Mouse (Mus musculus): ENCODE measurements around the gene Cyp2ab1. TPM values are rescaled to one million over a fixed set of nuclear protein-coding genes. Genes with fewer than 3 reads are reported as not detected.
A peak's percentile ranks its signal among the peaks of the same experiment; 100 is the strongest.
"Not testable (repeated sequence)": the region's sequence is repeated elsewhere in the genome, so short reads cannot be mapped to it uniquely, and the experiment has no call there.

Cyp2ab1 gene
- total RNA-seq (2021) = not detected

DNA sequence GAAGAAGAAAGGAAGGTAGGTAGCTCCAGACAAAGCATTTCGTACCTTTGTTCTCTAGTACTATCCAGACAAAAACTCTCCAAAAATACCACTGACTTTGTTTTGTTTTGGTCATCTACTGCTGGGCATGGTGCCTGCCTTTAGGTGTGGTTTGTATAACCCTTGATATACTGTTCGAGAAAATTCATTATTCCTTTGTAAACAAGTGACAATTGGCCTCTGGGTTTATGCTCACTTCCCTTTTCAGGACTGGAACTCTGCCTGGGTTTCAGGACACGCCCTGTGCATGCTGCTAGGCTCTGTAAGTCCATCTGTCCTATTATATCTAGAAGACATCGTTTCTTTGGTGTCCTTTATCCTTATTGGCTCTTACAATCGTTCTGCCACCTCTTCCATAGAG is at the start of gene Cyp2ab1:
Cyp2ab1 (minus strand) TSS at position 119 of the 400 bp plus-strand sequence.
- no peak for DNase-seq

DNA sequence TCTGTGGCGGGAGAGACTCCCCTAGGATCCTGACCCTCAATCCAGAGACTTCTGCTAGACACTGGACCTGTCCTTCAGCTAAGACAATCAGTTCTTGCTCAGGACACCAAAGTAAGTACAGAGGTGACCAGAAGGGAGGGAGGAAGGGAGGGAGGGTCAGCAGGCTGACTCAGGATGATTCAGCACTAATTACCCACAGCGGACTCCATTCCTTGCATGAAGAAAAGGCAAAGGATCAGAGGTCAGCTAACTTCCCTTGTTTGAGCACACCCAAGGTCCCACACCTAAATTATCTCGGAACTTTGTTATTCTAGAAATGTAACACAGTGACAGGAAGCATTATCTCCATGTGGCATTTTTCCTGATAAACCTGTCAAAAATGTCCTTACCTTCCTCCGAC is 46.5 kb upstream of the Cyp2ab1 start:
- no peak for DNase-seq

GRCm38 (mm10) chr16:20368221-20368620 is 43.0 kb upstream of the Cyp2ab1 start:
- DNase-seq = no peak

- DNase-seq = no peak
Observed at GRCm38 (mm10) chr16:20362121-20362520, 36.9 kb upstream of the Cyp2ab1 start.

DNA sequence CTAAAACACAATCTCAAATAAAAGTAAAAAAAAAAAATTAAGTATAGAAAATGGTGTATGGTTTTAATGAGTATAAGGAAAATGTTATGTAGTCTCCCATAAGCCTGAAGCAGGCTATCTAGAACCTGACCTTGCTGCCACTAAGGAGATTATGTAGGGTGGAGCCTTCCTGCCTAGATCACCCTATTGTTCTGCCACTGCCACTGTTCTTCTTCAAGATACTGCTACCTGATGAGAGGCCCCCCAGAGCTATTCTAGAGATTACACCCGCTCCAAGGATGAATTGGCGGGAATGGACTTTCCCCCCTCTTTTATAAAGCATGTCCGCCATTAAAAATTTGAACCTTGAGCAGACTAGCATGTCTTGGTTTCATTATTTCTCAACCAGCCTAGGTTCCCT is 36.3 kb upstream of the Cyp2ab1 start:
- DNase-seq = not testable (repeated sequence)

- no peak for DNase-seq
Observed at GRCm38 (mm10) chr16:20359643-20360295, 34.6 kb upstream of the Cyp2ab1 start.

GRCm38 (mm10) chr16:20357837-20358236 is 32.6 kb upstream of the Cyp2ab1 start:
- no peak for DNase-seq

DNA sequence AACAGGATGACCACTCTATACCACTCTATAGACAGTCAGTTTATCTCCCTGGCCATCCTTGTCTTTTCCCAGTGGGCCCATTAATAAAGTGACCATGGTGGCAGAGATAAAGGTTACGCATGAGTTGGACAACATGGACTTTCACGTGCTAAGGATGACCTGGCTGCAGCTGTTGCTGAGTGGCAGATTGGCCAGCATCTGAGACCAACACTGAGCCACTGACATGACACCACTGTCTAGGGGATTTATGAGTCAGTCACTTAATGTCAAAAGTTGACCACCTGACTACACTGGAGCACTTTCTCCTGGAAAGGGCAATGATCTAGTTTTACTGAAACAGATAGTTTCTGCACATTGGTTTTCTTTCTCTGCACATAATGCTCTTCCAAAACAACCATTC is 29.6 kb upstream of the Cyp2ab1 start:
- no peak for DNase-seq

- no peak for DNase-seq
Observed at GRCm38 (mm10) chr16:20354011-20354410, 28.8 kb upstream of the Cyp2ab1 start.

DNA sequence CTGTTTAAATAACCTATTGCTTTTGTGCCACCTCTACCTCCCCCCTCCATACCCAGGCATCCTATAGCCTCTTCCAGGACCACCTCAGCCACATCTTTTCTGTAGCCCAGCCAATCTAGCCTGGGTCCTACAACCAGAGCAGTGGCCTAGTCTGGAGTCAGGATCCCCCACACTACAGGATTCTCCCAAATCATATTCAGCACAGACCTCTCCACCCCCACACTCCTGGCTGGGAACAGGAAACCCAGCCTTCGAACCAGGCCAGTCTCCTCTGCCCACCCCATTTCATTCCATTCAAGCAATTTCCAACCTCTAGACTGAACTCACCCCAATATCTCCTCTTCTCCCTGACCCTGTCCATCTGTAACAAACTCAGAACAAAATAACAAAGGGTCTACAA is 20.3 kb upstream of the Cyp2ab1 start:
- no peak for DNase-seq

GRCm38 (mm10) chr16:20338616-20339015 is 13.4 kb upstream of the Cyp2ab1 start:
- DNase-seq = peak; percentile 61 to 62

DNA sequence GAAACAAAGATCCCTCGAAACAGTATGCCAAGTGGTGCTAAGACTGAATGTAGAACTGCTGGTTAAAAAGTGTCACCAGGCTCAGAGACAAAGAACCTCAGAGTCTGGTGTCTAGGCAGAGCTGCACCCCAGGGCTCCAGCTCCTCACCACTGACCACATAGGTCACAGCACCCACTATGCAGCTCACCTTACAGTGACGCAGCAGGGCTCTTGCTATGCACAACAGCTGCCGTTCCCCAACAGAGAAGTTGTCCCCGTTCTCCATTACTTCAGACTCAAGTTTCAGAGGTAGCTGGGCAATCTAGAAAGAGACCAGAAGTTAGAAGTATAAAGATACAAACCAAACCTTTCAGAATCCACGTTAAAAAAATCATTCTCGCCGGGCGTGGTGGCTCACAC is 9.7 kb upstream of the Cyp2ab1 start:
- DNase-seq = no peak

- no peak for DNase-seq
Observed at GRCm38 (mm10) chr16:20328306-20328705, 3.1 kb upstream of the Cyp2ab1 start.

DNA sequence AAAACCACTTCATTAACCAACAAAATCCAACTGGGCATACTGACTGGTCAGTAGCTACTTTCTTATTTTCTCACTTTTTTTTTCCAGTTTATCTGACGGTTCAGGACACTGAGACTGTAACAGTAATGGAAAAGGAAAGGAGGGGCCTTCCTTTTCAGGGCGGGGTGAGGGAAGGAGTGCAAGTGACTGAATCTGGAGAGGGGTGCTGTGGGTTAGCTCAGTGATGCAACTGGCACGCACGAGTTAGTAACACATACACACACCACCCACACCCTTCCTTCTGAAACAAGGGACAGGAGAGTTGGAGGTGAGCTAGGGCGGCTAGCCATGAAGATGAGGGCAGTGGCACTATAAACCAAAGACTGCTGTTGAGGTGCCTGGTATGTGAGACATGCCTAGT is 1.3 kb downstream of the Cyp2ab1 start:
- no peak for DNase-seq

DNA sequence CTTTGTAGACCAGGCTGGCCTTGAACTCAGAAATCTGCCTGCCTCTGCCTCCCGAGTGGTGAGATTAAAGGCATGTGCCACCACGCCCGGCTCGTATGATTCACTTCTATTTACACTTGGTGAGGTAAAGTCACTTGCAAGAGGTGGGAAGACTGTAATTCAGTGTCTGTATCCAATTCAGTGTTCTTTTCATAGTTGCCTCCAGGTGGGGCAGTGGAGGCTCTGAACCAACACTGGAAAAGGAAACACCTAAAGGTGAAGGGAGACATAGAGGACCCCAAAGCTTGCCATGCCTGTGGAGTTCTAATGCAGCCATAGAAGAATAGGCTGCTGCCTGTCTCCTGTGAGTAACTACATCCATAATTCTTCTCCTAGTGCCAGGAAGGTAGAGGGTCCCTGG is 2.9 kb downstream of the Cyp2ab1 start:
- no peak for DNase-seq

- DNase-seq = no peak
Observed at GRCm38 (mm10) chr16:20316770-20317169, 8.4 kb downstream of the Cyp2ab1 start.

DNA sequence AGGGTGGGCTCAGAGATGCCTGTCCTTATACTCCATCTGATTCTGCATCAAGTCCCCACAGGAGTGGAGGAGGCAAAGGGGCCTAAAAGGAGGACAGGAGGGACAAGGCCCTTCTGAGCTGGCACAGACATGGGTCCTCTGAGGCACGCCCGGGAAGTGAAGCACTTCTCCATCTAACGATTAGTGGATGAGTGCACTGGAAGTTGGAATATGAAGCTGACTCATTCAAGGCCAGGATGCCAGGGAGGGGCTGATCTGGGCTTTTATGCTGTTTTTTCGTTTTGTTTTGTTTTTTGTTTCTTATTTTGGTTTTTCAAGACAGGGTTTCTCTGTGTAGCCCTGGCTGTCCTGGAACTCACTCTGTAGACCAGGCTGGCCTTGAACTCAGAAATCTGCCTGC is 9.9 kb downstream of the Cyp2ab1 start:
- DNase-seq = no peak

DNA sequence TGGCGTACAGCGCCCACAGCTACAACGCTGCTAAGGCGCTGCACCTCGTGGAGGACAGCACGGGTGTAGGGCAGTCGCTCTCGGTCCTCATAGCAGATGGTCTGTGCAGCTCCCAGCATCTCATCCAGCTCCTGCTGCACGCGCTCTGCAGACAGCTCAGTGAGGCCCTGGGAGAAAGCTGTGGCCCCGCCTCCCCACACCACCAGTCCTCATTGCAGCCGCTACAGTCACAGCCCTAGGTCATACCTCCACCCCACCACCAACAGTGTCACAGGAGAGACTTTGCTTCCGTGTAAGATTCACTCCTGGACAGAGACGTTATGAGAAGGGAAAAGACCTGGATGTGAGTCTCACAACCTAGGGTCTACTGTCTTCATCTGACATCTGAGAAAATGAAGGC is 12.9 kb downstream of the Cyp2ab1 start:
- no peak for DNase-seq

- peak; percentile 71 to 72 for DNase-seq
Observed at GRCm38 (mm10) chr16:20301770-20302649, 23.2 kb downstream of the Cyp2ab1 start, which contains the start of gene Parl. TSS of gene Parl (minus strand) at chr16:20302387.

- DNase-seq = no peak
Observed at GRCm38 (mm10) chr16:20300076-20300475, 25.1 kb downstream of the Cyp2ab1 start.

GRCm38 (mm10) chr16:20280238-20280637 is 45.0 kb downstream of the Cyp2ab1 start:
- no peak for DNase-seq

- DNase-seq = no peak
Observed at GRCm38 (mm10) chr16:20279395-20279794, 45.8 kb downstream of the Cyp2ab1 start.

DNA sequence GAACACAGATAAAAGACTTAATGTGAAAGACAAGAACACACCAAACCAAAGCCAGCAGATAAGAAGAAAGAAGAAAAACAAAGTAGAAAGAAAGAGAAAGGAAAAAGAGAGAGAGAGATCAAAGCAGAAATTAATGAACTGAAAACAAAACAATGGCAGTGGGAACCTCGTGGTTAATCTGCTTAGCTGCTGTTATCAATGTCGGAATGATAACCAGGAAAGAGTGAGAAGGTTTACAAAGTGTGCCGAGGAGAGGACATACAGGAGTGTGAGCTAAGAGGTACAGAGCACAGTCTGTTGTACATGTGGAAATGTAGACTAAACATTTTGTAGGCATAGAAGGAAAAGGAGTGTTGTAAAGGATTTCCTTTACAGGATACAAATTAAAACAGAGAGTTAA is 52.2 kb downstream of the Cyp2ab1 start:
- DNase-seq = no peak

GRCm38 (mm10) chr16:20271339-20271738 is 53.9 kb downstream of the Cyp2ab1 start:
- DNase-seq = no peak
